Mouse (Mus musculus) erythroblast, embryonic 14.5 days (primary cell): ENCODE data around the gene Rad51.

Experiments used
- GATA1 ChIP-seq: IDR thresholded peaks from 2 replicates; pipeline ENCODE4 v1.6.1; 2012; ENCODE audit warnings: low read length, inconsistent platforms, mixed read lengths
- TAL1 ChIP-seq: IDR thresholded peaks from 3 replicates; pipeline ENCODE4 v1.6.1; 2012; ENCODE audit warnings: low read length, inconsistent platforms, mixed read lengths

- TF ChIP-seq GATA1, result no peak
- TF ChIP-seq TAL1, result no peak
These were observed 64.9 kb downstream of the Rad51 start for GRCm38 (mm10) chr2:119177384-119177939.
